Mouse (Mus musculus): ENCODE data around the gene Tnfaip3.

Tnfaip3 gene

DNA sequence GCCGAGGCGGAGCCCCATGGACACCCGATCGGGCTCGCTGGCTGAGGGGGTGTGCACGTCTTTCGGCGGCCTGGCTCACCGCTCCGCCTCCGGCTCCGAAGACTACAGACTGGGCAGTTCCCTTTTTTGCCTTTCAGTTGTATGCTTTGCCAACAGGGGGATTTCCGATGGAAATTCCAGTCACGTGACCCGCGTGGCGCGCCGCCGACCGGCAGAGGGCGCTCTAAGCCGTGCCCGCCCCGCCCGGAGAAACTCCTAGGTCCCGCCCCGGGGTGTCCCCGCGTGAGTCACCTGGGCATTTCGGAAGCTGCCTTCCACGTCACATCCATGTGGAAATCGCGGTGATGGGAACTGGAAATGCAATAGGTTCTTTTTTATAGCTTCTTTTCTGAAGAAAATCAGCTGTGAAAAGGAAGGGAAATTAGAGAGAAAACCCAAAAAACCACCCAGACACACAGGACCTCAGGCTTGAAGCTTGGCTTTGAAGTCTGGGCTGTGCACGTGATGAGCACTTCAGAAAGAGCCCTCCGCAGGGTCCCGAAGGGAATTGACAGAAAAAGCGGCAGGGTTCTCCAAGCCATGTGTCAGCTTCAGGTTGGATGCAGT, at the start of gene Tnfaip3:
TSS of gene Tnfaip3 (minus strand) at position 401 of the 606 bp plus-strand sequence.
- in situ Hi-C loops (cut with MboI, MseI): loop anchor here (5.0 to 10.0 kb wide), 5 partner anchors 47 to 987 kb away; no protein-coding TSS in a partner anchor

DNA sequence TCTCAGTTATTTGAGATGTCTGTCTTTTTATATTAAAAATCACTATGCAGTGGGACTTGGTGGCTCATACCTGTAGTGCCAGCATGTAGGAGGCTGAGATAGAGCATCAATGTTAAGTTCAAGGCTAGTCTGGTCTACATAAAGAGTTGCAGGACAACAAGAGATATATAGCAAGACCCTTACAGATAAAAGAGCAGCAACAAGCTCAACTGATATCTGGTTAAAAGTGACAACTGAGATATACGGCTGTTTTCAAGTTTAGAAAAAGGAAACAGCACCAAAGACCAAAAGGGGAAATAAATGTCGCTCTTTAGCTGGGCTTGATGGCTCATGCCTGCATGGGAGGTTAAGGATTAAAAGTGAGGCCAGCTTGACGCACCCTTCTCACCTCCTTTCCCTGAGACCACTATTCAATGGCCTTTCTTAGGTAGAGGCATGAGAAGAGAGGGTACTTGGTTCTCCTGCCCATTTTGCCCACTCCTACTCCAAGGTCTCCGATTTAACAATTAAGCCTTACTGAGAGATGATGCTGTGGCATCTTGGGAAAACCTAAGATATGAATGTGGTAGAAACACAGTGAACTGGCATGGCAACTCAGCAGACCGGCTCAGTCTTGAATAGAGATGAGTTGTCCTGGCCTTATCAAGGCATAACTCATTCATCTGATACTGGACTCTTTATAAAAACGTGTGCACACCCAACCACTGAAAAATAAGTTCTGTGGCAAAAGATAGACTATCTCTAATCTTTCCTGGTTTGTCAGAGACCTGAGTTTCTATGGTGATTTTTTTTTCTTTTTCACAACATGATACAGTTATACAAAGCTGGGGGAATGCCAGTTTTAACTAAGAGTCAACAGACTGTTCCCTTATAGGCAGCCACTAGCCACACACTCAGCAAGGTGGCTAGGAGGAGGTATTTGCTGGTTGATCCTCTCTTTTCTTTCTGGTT, 49.5 kb upstream of the Tnfaip3 start:
- in situ Hi-C loops (cut with MboI, MseI): loop anchor here (5.0 kb wide), 1 partner anchor 48 kb away; the partner anchor contains the start of gene Tnfaip3

DNA sequence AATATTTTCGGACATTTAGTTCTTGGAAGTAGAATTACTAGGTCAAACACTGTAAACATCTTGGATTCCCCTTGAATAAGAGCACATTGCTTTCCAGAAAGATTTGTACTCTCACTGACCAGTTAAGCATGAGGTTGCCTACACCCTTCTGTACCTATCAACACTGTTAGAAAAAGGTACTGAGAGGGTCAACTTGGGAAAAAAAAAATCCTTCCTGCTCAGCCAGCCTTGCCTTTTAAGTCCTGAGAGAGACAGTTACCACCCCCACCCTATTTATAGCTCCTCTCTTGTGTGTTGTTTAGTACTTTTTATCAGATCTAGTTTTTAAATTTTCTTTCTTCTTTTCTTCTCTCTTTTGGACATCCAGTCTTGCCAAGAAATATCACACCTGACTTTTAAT, 48.2 kb upstream of the Tnfaip3 start:
- in situ Hi-C loops (cut with MboI, MseI): loop anchor here (5.0 kb wide), 1 partner anchor 46 kb away; the partner anchor contains the start of gene Tnfaip3

DNA sequence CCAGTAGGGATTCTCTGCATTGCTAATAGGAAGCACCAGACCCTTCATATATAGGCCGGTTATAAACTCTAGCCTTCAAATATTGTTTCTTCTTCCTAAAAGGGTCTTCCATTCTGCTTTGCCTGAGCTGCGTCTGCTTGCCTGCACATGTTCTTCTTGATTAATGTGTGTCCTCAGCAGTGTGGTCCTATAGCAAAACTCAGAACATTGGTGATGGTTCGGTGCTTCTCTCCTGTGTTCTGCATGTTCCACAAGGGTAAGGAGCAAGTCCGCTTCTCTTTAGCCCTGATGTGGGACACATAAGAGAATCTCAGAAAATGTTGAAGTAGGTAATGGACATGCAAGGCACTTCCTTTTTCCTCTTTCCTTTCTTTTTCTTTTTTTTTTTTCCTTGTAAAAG, 47.8 kb upstream of the Tnfaip3 start:
- in situ Hi-C loops (cut with MboI, MseI): loop anchor here (5.0 kb wide), 1 partner anchor 46 kb away; the partner anchor contains the start of gene Tnfaip3

DNA sequence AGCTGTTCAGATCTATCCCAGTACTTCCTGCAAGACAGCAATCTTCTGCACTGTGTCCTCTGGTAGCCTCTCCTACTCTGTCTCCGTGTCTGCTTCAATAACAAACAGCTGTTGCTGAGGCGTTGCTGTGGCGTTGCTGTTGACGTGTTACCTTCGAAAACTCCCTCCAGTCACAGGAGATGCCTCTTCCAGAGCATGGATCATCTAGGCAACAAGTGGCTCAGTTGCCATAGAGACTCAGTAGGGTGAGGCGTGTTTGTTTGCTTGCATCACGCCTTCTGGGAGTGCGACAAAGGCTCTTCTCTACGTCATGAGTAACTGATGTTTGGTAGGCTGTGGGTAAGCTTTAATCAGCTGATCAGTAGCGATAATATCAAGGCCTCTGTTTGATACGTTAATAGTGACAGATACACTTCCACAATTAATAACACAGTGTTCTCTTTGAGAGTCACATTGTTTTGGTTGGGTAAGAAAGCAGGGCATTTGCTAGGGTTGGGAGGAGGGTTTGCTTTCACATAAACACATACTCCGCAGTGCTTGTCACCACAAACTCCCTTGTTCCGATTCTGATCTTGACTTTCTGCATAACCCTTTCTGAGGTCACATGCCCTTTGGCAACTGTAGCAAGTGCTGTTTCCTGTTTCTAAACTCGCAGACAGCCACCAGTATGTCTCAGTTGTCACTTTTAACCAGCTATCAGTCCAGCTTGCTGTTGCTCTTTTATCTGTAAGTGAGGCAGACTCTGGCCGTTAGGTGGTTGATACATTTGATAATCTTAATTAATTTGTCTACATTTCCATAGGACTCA, 46.8 kb upstream of the Tnfaip3 start:
- in situ Hi-C loops (cut with MboI, MseI): loop anchor here (5.0 kb wide), 1 partner anchor 45 kb away; the partner anchor contains the start of gene Tnfaip3

DNA sequence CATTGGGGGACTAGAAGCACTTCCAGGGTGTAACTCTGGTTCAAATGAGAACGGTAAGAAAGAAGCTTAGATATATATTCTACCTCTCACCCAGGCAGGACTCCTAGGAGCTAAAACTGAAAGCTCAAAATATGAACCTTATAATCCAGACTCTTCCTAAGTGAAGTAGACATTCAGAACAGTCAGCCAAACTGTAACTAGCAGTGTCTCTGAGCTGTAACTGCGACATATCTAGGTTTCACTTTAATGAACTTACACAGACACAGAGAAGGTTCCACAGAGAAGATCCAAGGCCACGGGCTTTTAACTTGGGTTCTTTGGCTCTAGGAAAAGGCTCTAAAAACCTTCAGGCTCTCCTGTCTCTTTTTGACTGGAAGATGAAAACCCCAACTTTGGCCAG, 45.7 kb upstream of the Tnfaip3 start:
- in situ Hi-C loops (cut with MboI, MseI): loop anchor here (5.0 kb wide), 1 partner anchor 44 kb away; the partner anchor contains the start of gene Tnfaip3

DNA sequence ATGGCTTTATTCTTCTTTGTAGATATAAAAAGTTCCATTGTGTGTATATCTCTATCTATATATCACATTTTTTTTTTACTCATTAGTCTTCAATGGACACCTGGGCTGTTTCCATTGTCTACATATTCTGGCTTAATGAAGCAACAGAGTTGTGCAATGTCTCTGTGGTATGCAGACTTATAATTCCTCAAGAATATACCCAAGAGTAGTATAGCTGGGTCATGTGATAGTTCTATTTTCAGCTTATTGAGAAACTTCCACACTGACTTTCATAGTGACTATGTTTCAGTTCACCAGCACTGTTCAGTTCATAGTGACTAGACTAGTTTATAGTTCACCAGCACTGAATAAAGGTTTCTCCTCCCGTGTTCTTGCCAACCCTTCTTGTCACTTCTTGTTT, 38.1 kb upstream of the Tnfaip3 start:
- in situ Hi-C loops (cut with MboI, MseI): no loop called here

DNA sequence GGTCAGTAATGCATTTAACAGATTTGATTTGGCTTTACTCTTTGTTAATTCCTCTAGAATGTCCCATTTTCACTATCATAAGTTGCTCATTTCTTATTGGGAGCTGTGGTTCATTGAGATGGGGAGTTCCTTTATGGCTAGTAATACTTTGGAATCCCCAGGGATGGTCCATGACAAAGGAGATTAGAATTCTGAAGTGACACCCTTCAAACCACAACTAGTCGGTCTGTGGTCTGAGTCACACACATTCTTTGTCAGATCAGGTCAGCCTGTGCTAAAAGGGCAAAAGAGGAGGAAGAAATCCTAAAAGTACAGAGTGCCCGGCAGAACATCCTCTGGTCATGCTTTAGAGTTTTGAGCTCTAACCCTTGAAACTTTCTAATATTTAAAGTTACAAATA, 30.5 kb upstream of the Tnfaip3 start:
- in situ Hi-C loops (cut with MboI, MseI): no loop called here

DNA sequence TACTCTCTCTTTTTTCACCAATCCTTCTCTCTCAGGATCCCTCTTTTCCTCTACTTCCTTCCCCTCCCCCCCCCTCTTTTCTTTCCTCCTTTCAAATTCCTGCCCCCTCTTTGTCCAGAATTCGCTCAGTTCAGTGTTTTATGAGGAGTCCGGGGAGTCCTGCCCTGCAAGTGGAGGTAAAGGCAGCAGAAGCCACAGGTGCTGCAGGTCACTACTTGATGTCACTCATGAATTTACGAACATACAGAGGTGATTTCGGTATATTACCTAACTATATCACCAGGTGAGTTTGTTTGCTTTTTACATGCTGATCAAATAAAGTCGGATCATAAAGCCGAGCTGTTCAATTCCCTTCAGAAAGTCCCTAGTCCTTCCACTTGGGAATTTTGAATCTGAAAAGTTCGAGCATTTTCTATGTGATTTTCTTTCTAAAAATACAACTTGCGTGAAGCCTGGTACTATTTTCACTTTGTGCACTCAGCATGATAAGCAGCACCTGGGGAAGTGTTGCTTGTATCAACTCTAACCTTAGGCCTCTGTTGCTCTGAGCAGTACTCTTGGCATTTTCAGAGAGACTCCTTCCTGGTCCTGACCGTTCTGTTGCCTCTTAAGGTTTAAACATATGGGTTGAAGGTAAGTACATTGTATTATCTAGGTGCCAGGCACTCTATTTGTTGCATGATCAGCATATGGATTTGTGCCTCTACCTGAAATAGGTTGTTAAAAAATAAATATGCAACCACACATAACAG, 29.5 kb upstream of the Tnfaip3 start:
- in situ Hi-C loops (cut with MboI, MseI): no loop called here

DNA sequence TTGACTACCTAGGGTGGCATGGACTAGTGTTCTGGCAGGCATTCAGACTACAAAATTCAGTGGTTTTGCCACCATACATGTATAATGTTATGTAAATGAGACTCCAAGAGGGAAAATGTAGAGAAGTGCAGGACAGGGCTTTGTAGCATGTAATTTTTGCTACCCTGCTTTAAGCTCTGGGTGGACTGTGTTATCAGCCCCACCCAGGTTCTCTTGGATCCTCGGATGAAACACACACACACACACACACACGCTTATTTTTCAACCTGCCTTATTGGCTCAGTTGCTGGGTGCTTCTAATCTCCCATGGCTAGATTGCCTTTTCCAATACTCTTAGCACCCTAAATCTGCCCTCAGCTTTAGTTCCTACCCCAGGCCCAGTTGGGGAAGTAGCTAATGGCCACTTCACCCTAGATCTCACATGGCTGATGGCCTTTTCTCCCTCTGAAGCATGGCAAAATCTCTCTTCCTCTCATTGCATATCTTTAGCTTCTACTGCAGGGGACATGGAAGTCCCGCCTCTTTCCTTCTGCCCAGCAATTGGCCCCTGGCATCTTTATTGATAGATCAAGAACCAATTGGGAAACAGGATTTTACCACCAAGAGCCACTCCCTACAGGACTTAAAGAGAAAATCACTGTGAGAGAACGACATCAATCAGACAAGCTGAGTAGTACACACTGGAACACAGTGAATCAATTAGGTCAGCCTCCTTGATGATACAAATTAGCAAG, 28.2 kb upstream of the Tnfaip3 start:
- in situ Hi-C loops (cut with MboI, MseI): no loop called here

DNA sequence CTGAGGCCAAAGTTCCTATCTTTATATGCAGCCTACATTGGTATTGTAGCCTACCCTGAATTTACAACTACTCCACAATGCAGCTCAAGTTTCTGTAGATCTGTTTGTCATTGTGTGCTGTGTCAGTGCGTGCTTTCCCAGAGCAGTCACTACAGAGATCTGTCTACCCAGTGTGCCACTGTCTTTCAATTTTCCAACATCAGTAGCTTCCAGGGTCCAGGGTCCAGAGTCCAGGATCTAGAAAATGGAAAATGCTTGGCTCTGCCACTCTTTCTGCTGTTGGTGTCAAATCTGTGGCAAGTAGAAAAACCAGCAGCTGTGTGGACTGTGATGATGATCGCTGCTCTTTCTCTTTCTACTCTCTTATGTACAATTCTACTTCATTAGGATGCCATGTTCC, 24.7 kb upstream of the Tnfaip3 start:
- in situ Hi-C loops (cut with MboI, MseI): no loop called here

DNA sequence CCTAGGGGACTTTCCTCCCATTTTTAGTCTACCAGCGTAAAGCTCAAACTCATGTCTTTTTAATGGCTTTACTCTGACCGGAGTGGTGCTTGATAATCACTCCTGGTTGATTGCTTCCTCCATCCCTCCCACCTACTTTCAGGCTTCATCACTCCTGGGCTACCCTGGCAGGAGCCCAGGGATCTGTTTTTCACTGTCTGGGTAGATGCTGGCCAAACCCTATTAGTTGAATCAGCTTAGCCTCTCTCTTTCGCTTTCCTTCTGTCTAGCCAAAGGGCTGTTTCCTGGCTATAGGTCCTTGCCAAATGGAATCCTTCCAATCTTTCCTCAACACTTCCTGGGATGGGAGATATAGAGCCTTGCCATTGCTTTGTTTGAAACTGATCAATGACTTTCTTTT, 19.3 kb upstream of the Tnfaip3 start:
- in situ Hi-C loops (cut with MboI, MseI): no loop called here

DNA sequence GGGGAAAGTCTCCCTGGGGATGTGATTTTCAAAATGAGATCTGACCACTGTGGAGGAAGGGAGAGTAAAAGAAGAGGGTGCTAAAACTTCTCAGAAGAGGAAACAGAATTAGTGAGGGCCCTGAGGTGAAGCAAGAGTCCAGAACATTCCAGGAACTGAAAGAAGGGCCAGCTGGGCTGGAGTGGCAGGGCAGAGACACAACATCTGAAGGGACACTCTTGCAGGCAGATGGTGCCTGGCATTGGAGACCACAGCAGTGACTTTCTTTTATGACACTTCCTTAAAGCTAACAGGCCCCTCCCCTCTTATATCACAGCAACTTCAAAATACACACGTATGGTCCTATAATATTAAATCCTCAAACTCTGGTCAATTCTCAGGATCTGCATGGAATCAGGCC, 18.2 kb upstream of the Tnfaip3 start:
- in situ Hi-C loops (cut with MboI, MseI): no loop called here

DNA sequence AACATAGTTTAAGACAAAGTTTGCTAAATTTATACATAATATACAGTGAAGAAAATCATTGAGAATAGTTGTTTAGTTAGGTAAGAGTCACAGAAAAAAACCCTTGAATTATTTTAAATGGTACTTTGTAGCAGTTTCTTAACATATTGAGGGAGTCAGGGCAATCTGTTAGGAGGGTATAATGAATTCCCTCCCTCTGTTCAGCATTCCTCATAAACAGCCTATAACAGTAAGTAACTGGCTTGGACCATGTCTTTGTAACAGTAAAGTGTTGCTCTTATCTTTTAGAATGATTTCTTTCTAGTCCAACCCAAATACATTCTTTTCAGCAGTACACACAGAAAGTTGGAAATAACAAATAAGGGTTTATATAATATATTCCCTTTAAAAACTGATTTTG, 16.4 kb upstream of the Tnfaip3 start:
- in situ Hi-C loops (cut with MboI, MseI): no loop called here

DNA sequence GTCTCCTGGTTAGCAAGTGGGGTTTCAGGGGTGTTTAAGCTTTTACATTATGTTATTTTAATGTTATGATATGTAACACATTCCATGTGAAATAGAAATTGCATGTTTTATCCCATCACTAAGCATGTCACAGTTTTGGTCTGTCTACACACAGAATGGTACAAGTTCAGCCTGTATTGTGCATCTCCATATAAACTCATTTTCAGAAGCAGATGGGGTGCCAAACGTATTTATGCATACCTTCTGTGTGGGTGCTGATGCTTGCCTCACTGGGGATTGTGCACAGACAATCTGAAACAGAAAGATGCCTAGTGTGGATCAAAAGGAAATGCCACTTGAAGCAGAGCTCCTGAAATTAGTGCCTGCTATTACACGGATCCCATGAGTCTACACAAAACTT, 15.2 kb upstream of the Tnfaip3 start:
- in situ Hi-C loops (cut with MboI, MseI): no loop called here

DNA sequence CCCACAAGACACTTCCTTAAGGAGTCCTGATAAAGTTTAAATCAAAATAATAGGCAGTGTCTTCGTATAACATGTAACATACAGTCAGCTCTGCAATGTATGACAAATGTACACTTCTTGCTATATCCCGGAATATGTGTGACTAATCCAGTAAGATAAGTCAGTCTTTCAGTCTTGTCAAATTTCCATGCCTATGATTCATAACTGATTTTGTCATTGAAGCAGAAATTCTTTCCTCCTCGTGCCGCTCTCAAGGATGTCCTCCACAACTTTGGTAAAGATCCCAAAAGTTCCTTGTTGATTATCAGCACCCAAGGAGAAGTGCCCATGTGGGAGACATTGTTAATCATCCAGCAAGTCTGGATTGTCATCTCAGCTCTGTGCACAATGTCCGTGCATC, 11.3 kb upstream of the Tnfaip3 start:
- in situ Hi-C loops (cut with MboI, MseI): no loop called here

DNA sequence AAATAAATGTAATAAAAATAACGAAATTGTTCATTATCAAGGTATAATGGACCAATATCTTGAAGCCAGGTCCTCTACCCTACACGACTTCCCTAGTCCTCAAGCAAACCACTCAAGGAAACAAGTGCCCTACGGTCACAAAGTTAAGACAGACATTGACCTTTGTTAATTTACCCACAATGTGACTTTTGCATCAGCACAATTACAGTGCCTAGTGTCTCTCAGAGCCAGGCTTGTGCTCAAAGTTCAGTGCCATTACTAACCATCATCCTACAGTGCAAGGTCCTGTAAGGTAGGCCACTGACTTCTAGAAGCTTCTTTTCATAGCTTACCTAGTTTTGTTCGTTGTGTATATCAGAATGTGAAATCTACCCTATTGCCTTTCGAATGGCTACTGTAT, 8.9 kb upstream of the Tnfaip3 start:
- in situ Hi-C loops (cut with MboI, MseI): no loop called here

DNA sequence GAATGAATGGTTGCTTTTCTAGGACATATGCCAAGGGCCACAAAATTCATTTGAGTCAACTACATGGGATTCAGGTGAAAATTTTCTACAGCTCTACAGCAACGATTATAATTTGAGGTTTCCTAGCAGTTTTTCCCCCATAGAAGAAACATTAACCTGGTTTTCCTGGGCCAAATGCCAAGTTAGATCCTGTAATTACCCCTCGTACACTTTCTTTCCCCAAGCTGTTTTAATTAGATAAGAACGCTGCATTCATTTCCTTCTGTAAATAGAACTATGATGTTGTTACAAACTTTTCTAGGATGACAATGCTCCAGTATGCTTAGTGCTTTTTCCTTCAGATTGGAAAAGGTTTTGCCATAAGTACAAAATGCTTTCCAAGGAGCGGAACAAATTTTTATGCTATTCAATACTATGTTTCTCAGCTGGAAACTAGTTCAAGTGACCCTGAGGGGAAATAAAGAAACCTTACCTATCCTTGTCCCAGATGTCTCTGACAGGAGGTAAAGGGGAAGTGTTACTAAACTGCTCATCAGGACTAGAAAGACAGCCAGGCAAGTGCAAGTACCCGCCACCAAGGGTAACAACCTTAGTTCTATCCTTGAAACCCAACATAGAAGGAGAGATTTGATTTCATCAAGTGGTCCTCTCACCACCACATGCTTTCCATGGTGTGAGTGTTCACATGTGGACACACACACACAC, 8.3 kb upstream of the Tnfaip3 start:
- in situ Hi-C loops (cut with MboI, MseI): no loop called here

DNA sequence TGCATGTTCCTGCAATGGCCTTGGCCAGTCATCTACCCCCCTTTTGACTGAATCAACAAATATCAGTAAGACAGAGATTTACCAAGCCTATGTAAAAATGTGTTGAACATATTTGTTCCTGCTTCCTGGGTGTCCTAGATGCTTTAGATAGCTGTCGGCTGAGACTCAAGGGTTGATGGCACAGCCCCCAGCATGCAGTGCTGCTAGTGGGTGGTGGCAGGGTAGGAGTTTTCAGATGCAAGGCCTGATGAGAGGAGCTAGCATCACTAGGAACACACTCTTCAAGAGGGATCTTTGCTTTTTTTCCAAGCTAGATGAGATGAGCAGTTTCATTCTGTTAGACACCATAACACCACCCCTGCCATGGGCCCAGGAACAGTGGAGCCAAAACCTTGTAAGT, 6.8 kb upstream of the Tnfaip3 start:
- in situ Hi-C loops (cut with MboI, MseI): no loop called here
